Mouse (Mus musculus): ENCODE results near the gene Tigd4. TPM values are rescaled to one million over a fixed set of nuclear protein-coding genes. Genes with fewer than 3 reads are reported as not detected.

Tigd4 gene
- total and polyA plus RNA-seq, 2 experiments: not detected

- 92% methylated on average over 6 of the region's 6 CpGs for WGBS
Observed at GRCm38 (mm10) chr3:84568540-84568939, 24.8 kb upstream of the Tigd4 start.

GRCm38 (mm10) chr3:84569587-84569986, 23.8 kb upstream of the Tigd4 start:
- H3K79me2 ChIP-seq (ENCODE audit: control insufficient read depth, insufficient read depth, low read length): peaks cover 19% of the 10 kb centered on the region; the same call in 1 of the 2 replicates
- no peaks in the 10 kb centered on the region for H3K27me3 ChIP-seq (ENCODE audit: control insufficient read depth, insufficient read depth, low read length)
- H3K36me3 ChIP-seq (ENCODE audit: control insufficient read depth, insufficient read depth, low read length): no peaks in the 10 kb centered on the region
- no peak overlapping the region for H3K4me3 ChIP-seq (ENCODE audit: insufficient read depth, low read depth, low read length)
- 89% methylated on average over 6 of the region's 6 CpGs for WGBS
- TF ChIP-seq CTCF (IDR thresholded peaks at IDR 0.05; ENCODE audit: low read depth, low read length): no peak
- no peak for TF ChIP-seq POLR2A (IDR thresholded peaks at IDR 0.05; ENCODE audit: extremely low read depth, insufficient read depth, low read length)
- no peak for DNase-seq (ENCODE audit: extremely low read depth, low read depth, low spot score)
- H3K4me1 ChIP-seq (ENCODE audit: control insufficient read depth, insufficient read depth, low read length): peaks cover 1% of the 10 kb centered on the region; the same call in 1 of the 2 replicates
- H3K27ac ChIP-seq (replicated peaks; ENCODE audit: insufficient read depth, low read depth, low read length): no peak overlapping the region
- H3K9ac ChIP-seq (ENCODE audit: low read depth, low read length): no peak overlapping the region

More at GRCm38 (mm10) chr3:84568540-84568939, 24.8 kb upstream of the Tigd4 start:
- TF ChIP-seq CTCF (IDR thresholded peaks at IDR 0.05; ENCODE audit: low read depth, low read length) (no peak), POLR2A (IDR thresholded peaks at IDR 0.05; ENCODE audit: extremely low read depth, insufficient read depth, low read length) (no peak)
- H3K36me3 ChIP-seq (ENCODE audit: control insufficient read depth, insufficient read depth, low read length): no peaks in the 10 kb centered on the region
- peaks cover 15% of the 10 kb centered on the region; the same call in 1 of the 2 replicates for H3K79me2 ChIP-seq (ENCODE audit: control insufficient read depth, insufficient read depth, low read length)
- no peak overlapping the region for H3K9ac ChIP-seq (ENCODE audit: low read depth, low read length)
- DNase-seq (ENCODE audit: extremely low read depth, low read depth, low spot score): no peak
- no peak overlapping the region for H3K4me3 ChIP-seq (ENCODE audit: insufficient read depth, low read depth, low read length)
- peaks cover 1% of the 10 kb centered on the region; the same call in 1 of the 2 replicates for H3K4me1 ChIP-seq (ENCODE audit: control insufficient read depth, insufficient read depth, low read length)
- no peak overlapping the region for H3K27ac ChIP-seq (replicated peaks; ENCODE audit: insufficient read depth, low read depth, low read length)
- H3K27me3 ChIP-seq (ENCODE audit: control insufficient read depth, insufficient read depth, low read length): no peaks in the 10 kb centered on the region

GRCm38 (mm10) chr3:84570501-84570900, 22.9 kb upstream of the Tigd4 start:
- 78% methylated on average over 3 of the region's 3 CpGs for WGBS
- Histone ChIP-seq H3K79me2 (ENCODE audit: control insufficient read depth, insufficient read depth, low read length) (peaks cover 19% of the 10 kb centered on the region; the same call in 1 of the 2 replicates), H3K36me3 (ENCODE audit: control insufficient read depth, insufficient read depth, low read length) (no peaks in the 10 kb centered on the region), H3K27me3 (ENCODE audit: control insufficient read depth, insufficient read depth, low read length) (no peaks in the 10 kb centered on the region), H3K27ac (replicated peaks; ENCODE audit: insufficient read depth, low read depth, low read length) (no peak overlapping the region), H3K4me1 (ENCODE audit: control insufficient read depth, insufficient read depth, low read length) (peaks cover 1% of the 10 kb centered on the region; the same call in 1 of the 2 replicates), H3K9ac (ENCODE audit: low read depth, low read length) (no peak overlapping the region), H3K4me3 (ENCODE audit: insufficient read depth, low read depth, low read length) (no peak overlapping the region)
- no peak for DNase-seq (ENCODE audit: extremely low read depth, low read depth, low spot score)
- no peak for TF ChIP-seq CTCF (IDR thresholded peaks at IDR 0.05; ENCODE audit: low read depth, low read length)
- no peak for TF ChIP-seq POLR2A (IDR thresholded peaks at IDR 0.05; ENCODE audit: extremely low read depth, insufficient read depth, low read length)

GRCm38 (mm10) chr3:84580716-84581115, 12.7 kb upstream of the Tigd4 start:
- no peaks in the 10 kb centered on the region for H3K36me3 ChIP-seq (ENCODE audit: control insufficient read depth, insufficient read depth, low read length)
- H3K27ac ChIP-seq (replicated peaks; ENCODE audit: insufficient read depth, low read depth, low read length): no peak overlapping the region
- 51% methylated on average over 4 of the region's 4 CpGs for WGBS
- no peak overlapping the region for H3K4me3 ChIP-seq (ENCODE audit: insufficient read depth, low read depth, low read length)
- peak overlapping the region; percentile 14; the same call in 1 of the 2 replicates for H3K9ac ChIP-seq (ENCODE audit: low read depth, low read length)
- peaks cover 6% of the 10 kb centered on the region for H3K4me1 ChIP-seq (ENCODE audit: control insufficient read depth, insufficient read depth, low read length)
- TF ChIP-seq POLR2A (IDR thresholded peaks at IDR 0.05; ENCODE audit: extremely low read depth, insufficient read depth, low read length) (no peak), CTCF (IDR thresholded peaks at IDR 0.05; ENCODE audit: low read depth, low read length) (no peak)
- H3K27me3 ChIP-seq (ENCODE audit: control insufficient read depth, insufficient read depth, low read length): no peaks in the 10 kb centered on the region
- H3K79me2 ChIP-seq (ENCODE audit: control insufficient read depth, insufficient read depth, low read length): peaks cover 17% of the 10 kb centered on the region; the same call in 1 of the 2 replicates
- no peak for DNase-seq (ENCODE audit: extremely low read depth, low read depth, low spot score)

GRCm38 (mm10) chr3:84581696-84582022, 11.7 kb upstream of the Tigd4 start:
- peak overlapping the region; percentile 80 for H3K9ac ChIP-seq (ENCODE audit: low read depth, low read length)
- peaks cover 5% of the 10 kb centered on the region for H3K4me1 ChIP-seq (ENCODE audit: control insufficient read depth, insufficient read depth, low read length)
- no peaks in the 10 kb centered on the region for H3K36me3 ChIP-seq (ENCODE audit: control insufficient read depth, insufficient read depth, low read length)
- peak overlapping the region; percentile 73 for H3K4me3 ChIP-seq (ENCODE audit: insufficient read depth, low read depth, low read length)
- TF ChIP-seq CTCF (IDR thresholded peaks at IDR 0.05; ENCODE audit: low read depth, low read length): no peak
- TF ChIP-seq POLR2A (IDR thresholded peaks at IDR 0.05; ENCODE audit: extremely low read depth, insufficient read depth, low read length): no peak
- peak overlapping the region; percentile 76 for H3K27ac ChIP-seq (replicated peaks; ENCODE audit: insufficient read depth, low read depth, low read length)
- DNase-seq (ENCODE audit: extremely low read depth, low read depth, low spot score): peak; percentile 35
- H3K79me2 ChIP-seq (ENCODE audit: control insufficient read depth, insufficient read depth, low read length): peaks cover 11% of the 10 kb centered on the region; the same call in 1 of the 2 replicates
- H3K27me3 ChIP-seq (ENCODE audit: control insufficient read depth, insufficient read depth, low read length): no peaks in the 10 kb centered on the region
- 0% methylated on average over 4 of the region's 4 CpGs for WGBS

Data from liver, adult 2 months (tissue).